Mouse (Mus musculus): Measurements from ENCODE around the gene Mob1a.

- TF ChIP-seq CTCF (conservative IDR thresholded peaks at IDR 0.05; ENCODE audit: low read length) = no peak
- TF ChIP-seq POU5F1 (IDR thresholded peaks at IDR 0.05; ENCODE audit: borderline replicate concordance, low read length) = no peak
Measured at GRCm38 (mm10) chr6:83316022-83316421, 9.8 kb upstream of the Mob1a start.

Data from E14TG2a.4 (cell line).